Mouse (Mus musculus) kidney, adult 2 months (tissue): Measurements from ENCODE around the gene N4bp2. TPM values are rescaled to one million over a fixed set of nuclear protein-coding genes. Genes with fewer than 3 reads are reported as not detected.
"Not testable (repeated sequence)": the region's sequence is repeated elsewhere in the genome, so short reads cannot be mapped to it uniquely, and the experiment has no call there.

Experiments used
- DNase-seq: peaks from one replicate; pipeline ENCODE4 v3.0.0; 2021
- H3K27ac ChIP-seq: fragments of 200-500 bp; 2 replicates; pipeline ENCODE4 v1.5.1; 2012; ENCODE audit warnings: low read depth, low read length, control low read depth, inconsistent platforms; ENCODE audit not compliant: insufficient read depth
- H3K27me3 ChIP-seq: fragments of 200-500 bp; replicated peaks from 2 replicates; pipeline ENCODE4 v1.6.1; 2012; ENCODE audit warnings: mild to moderate bottlenecking, moderate library complexity, low read length, inconsistent platforms; ENCODE audit not compliant: control insufficient read depth, insufficient read depth
- H3K36me3 ChIP-seq: fragments of 200-500 bp; 2 replicates; pipeline ENCODE4 v1.6.1; 2012; ENCODE audit warnings: mild to moderate bottlenecking, moderate library complexity, low read length, inconsistent platforms; ENCODE audit not compliant: control insufficient read depth, insufficient read depth
- H3K4me1 ChIP-seq: fragments of 200-500 bp; 2 replicates; pipeline ENCODE4 v1.6.1; 2011; ENCODE audit warnings: low read length; ENCODE audit not compliant: control insufficient read depth, insufficient read depth
- H3K4me3 ChIP-seq: fragments of 200-500 bp; 2 replicates; pipeline ENCODE4 v1.5.1; 2011; ENCODE audit warnings: mild to moderate bottlenecking, low read depth, low read length, control low read depth; ENCODE audit not compliant: insufficient read depth
- CTCF ChIP-seq: fragments of 200-500 bp; conservative IDR thresholded peaks from 2 replicates; pipeline ENCODE4 v1.5.1; 2011; ENCODE audit warnings: low read depth, mild to moderate bottlenecking, control low read depth, low read length, moderate library complexity, mixed read lengths; ENCODE audit not compliant: insufficient read depth, insufficient read length
- POLR2A ChIP-seq: fragments of 200-500 bp; IDR thresholded peaks from one replicate; pipeline ENCODE4 v1.6.1; 2011; ENCODE audit warnings: low read depth, low read length, control low read depth
- WGBS: fragments of 180-500 bp; shearing (Covaris S2); methylation state at CpG from one replicate; pipeline ENCODE4 v1.1.7; 2018; 5-methylcytosine and 5-hydroxymethylcytosine counted together
- polyA plus RNA-seq: library from polyadenylated mRNA; depleted of rRNA; stranded (reverse); fragments of >200 nt; gene quantifications from 2 replicates; pipeline ENCODE4 v1.2.3, GENCODE M21; 2012; rRNA removed

Gene N4bp2
- 3.8 TPM in 2 replicates for polyA plus RNA-seq

DNA sequence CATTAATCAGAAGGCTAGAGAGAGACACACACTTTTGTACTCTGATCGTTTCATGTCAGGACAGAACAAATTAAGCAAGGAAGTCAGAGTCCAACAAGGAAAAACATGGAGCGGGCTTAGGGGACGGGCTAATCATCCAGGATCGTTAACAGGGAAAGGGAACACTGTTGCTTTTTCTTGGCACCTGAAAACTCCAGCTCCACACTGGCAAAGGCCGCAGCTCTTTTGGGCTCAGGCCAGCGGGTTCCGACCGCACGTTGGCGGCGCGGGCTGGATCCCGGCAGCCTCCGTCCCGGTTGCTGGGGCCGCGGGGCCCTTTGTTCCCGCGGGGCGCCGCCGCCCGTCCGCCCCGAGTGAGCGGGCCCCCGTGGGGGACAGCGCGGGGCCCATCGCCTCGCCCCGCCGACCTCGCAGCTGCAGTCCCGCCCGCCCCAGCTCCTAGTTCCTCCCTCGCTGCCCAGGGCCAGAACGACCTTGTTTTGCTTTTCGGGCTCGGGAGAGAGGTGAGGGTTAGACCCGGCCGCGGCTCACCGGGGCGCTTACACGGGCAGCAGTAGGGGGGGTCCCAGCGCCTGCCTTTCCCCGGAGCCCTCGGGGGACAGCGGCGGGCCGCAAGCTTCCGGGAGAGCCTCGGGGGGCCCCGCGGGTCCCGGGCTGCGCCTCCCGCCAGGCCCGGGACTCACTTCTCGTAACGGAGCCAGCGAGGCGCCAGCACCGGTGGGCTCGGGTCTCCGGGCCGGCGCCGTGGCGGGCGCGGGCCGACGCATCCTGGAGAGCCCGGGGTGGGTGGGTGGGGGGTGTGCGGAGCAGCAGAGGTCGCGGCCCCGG, at the start of gene N4bp2:
TSS of gene N4bp2 (plus strand) at position 434 of the 828 bp plus-strand sequence.
- no peaks in the 10 kb centered on the region for H3K36me3 ChIP-seq
- TF ChIP-seq CTCF (no peak), POLR2A (no peak)
- DNase-seq: peak; percentile 91
- peaks cover 3% of the 10 kb centered on the region; the same call in 1 of the 2 replicates for H3K4me1 ChIP-seq
- WGBS: under 1% methylated on average over 78 of the region's 80 CpGs
- H3K27me3 ChIP-seq: no peaks in the 10 kb centered on the region
- H3K27ac ChIP-seq: peak within 1 kb of the TSS; percentile 99
- peak within 1 kb of the TSS; percentile 76 for H3K4me3 ChIP-seq

DNA sequence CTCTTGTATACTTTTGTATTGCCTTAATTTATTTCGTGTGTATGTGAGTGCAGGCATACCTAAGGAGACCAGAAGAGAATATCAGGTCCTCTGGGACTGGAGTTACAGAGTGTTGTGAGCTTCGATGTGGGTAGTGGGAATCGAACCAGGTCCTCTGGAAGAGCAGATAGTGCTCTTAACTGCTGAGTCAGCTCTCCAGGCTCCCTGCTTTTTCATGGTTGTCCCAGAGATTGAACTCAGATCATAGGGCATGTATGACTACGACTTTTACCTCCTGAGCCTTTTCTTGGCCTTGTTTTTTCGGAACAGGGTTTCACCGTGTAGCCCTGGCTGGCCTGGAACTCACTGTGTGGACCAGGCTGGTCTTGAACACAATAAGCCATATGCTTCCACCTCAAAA, 48.2 kb upstream of the N4bp2 start:
- H3K27me3 ChIP-seq: no peaks in the 10 kb centered on the region
- H3K36me3 ChIP-seq: no peaks in the 10 kb centered on the region
- no peaks in the 10 kb centered on the region for H3K4me1 ChIP-seq
- no peak overlapping the region for H3K4me3 ChIP-seq
- TF ChIP-seq POLR2A (no peak), CTCF (no peak)
- DNase-seq: no peak
- no peak overlapping the region for H3K27ac ChIP-seq
- 92% methylated on average over 6 of the region's 6 CpGs for WGBS

- H3K36me3 ChIP-seq: no peaks in the 10 kb centered on the region
- no peaks in the 10 kb centered on the region for H3K27me3 ChIP-seq
- DNase-seq: peak; percentile 33
- H3K27ac ChIP-seq: no peak overlapping the region
- 78% methylated on average over 18 of the region's 18 CpGs for WGBS
- no peak overlapping the region for H3K4me3 ChIP-seq
- TF ChIP-seq CTCF (no peak), POLR2A (no peak)
- H3K4me1 ChIP-seq: no peaks in the 10 kb centered on the region
These were observed 46.0 kb upstream of the N4bp2 start for GRCm38 (mm10) chr5:65717063-65717902.

DNA sequence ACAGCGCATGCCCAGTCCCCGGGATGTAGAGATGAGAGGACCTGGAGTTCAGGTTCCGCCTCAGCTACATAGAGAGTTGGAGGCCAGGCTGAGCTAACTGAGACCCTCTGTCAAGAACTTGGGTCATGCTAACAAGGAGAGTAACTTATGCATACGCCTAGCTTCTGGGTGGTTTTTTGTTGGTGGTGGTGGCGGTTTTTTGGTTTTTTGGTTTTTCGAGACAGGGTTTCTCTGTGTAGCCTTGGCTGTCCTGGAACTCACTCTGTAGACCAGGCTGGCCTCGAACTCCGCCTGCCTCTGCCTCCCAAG, 45.5 kb upstream of the N4bp2 start:
- not testable (repeated sequence) for H3K4me3 ChIP-seq, H3K27me3 ChIP-seq, H3K27ac ChIP-seq, DNase-seq, H3K4me1 ChIP-seq, H3K36me3 ChIP-seq
- WGBS: 95% methylated on average over 8 of the region's 8 CpGs

DNA sequence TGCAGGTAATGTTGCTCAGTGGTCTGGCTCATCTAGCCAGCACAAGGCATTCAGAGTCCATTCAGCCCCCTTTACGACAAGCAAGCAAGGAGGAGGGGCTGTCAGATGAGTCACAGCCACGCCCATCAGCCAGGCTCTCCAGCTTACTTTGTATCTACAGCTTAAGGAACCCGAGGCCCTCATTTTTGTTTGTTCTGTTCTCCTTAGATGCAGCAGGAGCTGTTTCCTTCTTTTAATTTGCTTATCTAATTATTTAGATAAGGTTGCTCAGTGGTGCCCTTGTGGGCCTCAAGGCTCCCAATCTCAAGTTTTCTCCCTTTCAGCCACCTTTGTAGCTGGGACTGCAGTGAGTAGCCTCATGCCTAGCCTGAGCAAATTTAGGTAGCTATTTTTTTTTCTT, 45.0 kb upstream of the N4bp2 start:
- H3K27me3 ChIP-seq: no peaks in the 10 kb centered on the region
- H3K4me3 ChIP-seq: no peak overlapping the region
- H3K4me1 ChIP-seq: no peaks in the 10 kb centered on the region
- TF ChIP-seq CTCF: no peak
- TF ChIP-seq POLR2A: no peak
- whole genome bisulfite sequencing: 50% methylated on average over 3 of the region's 3 CpGs
- DNase-seq: no peak
- no peak overlapping the region for H3K27ac ChIP-seq
- H3K36me3 ChIP-seq: no peaks in the 10 kb centered on the region

DNA sequence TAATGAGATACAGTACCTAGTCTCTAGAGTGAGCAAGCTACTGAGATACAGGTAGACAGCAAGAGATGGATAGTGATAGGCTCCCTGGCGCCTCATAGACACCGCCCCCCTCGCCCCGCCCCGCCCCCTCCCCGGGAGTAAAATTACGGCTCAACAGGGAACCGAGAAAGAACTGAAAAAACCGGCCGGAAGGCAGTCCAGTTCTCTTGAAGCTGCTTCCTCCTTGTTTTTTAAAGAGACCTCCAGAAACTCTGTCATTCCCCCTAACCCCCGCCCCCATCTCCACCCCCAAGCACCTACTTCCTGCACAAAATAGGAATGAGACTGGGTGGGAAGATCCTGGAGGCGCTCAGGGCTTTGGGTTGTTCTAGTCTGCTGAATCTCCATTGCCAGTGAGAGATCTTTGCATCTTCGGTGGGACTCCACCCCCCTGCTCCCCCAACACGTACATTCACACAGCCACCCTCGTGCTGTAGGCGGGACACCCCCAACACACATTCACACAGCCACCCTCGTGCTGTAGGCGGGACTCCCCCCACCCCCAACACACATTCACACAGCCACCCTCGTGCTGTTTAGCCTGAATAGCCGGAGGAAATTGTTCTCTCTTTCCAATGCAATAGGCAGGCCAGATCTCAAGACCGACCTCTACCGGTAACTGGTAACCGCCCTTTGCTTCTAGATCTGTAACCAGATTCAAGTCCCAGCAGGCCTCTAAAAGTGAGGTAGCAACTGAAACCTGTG, 38.8 kb upstream of the N4bp2 start:
- TF ChIP-seq CTCF (peak; percentile 43), POLR2A (no peak)
- peak; percentile 84 for DNase-seq
- Histone ChIP-seq H3K27ac (peak overlapping the region; percentile 80), H3K36me3 (no peaks in the 10 kb centered on the region), H3K4me1 (no peaks in the 10 kb centered on the region; the same call in 1 of the 2 replicates), H3K27me3 (no peaks in the 10 kb centered on the region), H3K4me3 (peak overlapping the region; percentile 60)
- WGBS: 2% methylated on average over 23 of the region's 23 CpGs
